Mouse (Mus musculus) ovary, postnatal 14 days (tissue): ENCODE measurements around the gene Igfbp6.
"Not testable (repeated sequence)": the region's sequence is repeated elsewhere in the genome, so short reads cannot be mapped to it uniquely, and the experiment has no call there.

Experiments used
- DNase-seq: peaks from one replicate; pipeline ENCODE4 v3.0.0; 2022; ENCODE audit warnings: low spot score

Gene Igfbp6

GRCm38 (mm10) chr15:102141120-102141519, 3.0 kb upstream of the Igfbp6 start:
- no peak for DNase-seq

- DNase-seq: no peak
Measured at GRCm38 (mm10) chr15:102142914-102143912, 949 bp upstream of the Igfbp6 start.

DNA sequence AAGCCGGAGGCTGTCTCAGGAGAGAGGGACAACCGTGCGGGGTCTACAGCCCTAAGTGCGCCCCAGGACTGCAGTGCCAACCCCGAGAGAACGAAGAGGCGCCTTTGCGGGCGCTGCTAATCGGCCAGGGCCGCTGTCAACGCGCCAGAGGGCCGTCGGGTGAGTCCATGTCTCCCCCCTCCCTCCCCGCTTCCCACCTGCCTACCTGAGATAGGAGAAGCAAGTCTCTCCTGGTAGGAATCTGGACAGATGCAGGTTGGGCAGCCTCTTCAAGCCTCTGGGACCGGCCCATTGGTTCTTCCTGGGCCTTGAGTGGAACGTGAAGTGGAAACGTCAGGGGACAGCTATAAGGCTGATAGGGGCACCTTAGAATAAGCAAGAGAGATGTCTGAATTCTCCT, 564 bp downstream of the Igfbp6 start:
- DNase-seq: no peak

- no peak for DNase-seq
Measured at GRCm38 (mm10) chr15:102145330-102145729, 1.2 kb downstream of the Igfbp6 start.

DNA sequence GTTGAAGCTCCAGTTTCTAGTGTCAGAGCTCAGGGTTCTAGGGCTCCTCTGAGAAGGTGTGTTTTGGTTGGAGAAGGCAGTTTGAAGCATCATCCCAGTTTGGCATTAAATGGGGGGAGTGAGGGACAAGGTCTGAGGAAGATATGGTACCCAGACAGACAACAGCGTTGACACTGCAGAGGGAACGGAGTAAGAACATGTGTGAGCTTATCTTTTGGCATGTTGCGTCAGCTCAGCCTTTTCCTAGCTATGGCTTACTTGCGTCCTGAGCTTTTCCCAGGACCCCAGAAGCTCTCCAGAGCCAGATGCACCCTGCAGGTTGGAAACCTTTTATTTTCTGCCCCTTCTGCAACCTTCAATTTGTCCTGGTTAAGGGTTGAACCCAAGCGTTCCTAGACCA, 1.9 kb downstream of the Igfbp6 start:
- DNase-seq: no peak

DNA sequence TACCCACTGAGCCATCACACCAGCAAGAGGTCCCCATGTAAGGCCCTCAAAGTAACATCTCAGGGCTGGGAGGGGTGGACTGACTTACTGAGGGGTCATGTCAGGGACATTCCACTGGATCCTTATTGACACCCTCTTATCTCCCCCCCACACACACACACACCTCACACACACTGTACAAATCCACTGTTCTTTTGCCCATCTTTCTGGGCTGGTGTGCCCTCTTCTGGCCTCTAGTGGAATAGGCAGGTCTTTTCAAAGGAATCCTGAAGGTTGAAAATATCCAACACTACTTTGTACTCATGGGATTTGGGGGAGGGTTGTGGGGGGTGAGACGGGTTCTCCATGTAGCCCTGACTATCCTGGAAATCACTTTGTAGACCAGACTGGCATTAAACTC, 2.7 kb downstream of the Igfbp6 start:
- DNase-seq: peak; percentile 36

DNA sequence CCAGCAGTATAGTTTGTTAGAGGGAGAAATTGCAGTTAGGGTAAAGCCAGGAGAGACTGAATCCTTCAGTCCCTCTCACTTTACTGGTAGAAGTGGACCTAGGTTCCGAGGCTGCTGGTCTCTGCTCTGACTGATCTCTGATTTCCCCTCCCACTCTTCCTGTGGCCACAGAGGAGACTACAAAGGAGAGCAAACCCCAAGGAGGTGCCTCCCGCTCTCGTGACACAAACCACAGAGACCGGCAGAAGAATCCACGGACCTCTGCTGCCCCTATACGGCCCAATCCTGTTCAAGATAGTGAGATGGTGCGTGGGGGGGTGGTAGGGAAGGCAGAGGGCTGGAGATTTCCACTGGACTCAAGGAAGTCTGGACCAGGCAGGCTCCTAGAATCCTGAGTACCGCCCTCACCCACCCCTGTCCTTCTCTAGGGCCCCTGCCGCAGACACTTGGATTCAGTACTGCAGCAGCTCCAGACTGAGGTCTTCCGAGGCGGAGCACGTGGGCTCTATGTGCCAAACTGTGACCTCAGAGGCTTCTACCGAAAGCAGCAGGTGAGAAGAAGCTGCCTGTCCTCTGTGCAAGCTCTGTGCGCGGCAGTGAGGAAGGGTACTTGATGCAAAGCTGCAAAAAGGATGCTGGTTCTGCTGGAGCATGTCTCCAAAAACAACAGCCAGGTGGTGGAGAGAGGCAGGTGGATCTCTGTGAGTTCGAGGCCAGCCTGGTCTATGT, 3.7 kb downstream of the Igfbp6 start:
- no peak for DNase-seq

GRCm38 (mm10) chr15:102149561-102149960, 5.4 kb downstream of the Igfbp6 start:
- DNase-seq: no peak

DNA sequence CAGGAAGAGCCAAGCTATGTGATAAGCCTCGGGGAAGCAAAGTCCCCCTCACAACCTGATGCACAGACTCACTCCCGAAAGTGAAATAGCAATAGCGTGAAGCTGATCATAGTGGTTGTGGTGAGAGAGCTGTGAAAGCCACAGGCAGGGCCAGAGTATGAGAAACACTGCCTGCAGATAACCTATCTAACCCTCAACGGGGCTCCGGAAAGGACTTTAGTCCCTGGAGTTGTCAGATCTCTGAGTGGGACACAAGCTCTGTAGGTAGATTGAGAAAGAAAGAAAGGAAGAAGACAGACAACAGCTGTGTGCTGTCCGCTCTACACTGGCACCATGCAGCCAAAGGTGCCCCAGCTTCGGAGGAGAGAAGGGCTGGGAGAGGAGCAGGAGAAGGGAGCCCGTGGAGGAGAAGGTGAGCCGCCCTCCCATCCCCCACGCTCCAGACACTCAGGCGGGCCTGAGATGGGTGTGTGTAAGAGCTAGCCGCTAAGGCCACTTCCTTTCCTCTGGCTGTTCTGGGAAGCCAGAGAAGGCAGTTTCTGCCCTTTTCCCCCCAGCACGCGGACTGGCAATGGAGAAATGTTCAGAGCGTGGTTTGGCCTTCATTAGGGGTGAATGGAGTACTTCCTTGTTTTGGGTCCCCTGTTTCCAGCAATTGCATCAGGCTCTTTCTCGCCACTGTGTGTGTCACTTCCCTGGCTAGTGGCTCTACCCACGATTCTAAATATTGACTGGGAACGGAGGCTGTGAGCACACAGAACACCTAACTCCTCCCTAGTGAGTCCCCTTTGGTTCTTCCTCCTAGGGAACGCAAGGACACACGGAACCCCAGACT, 6.4 kb downstream of the Igfbp6 start, which contains the start of gene Soat2:
Soat2 (plus strand) TSS at position 226 of the 835 bp plus-strand sequence.
- no peak for DNase-seq

DNA sequence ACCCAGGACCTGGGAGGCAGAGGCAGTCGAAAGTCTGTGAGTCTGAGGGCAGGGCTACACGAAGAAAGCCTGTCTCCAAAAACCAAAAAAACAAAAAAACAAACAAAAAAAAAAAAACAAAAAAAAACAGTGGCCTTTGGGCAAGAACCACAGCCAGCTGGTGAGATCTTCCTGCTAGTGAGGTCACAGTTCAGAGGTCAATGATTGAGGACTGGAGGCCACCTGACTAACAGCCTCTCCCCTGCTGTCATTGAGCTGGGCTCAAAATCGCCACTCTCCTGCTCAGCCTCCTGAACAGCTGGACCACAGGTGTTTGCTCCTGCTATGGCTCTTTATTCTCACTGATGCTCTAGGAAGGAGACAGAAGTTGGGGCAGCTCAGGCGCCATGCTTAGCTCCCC, 8.5 kb downstream of the Igfbp6 start:
- no peak for DNase-seq

DNA sequence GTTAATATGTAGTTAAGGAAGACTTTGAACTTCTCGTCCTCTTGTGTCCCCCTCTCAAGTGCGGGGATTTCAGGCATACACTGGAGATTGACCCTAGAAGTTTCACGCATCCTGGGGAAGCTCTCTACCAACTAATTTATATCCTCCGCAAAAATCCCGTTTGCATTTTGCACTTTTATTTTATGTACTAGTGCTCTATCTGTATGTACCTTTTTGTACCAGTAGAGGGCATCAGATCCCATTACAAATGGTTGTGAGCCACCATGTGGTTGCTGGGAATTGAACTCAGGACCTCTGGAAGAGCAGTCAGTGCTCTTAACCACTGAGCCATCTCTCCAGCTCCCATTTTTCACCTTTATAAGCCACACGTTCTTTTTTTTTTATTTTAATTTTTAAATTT, 10.8 kb downstream of the Igfbp6 start:
- not testable (repeated sequence) for DNase-seq

- no peak for DNase-seq
Measured at GRCm38 (mm10) chr15:102156836-102157235, 12.7 kb downstream of the Igfbp6 start.

DNA sequence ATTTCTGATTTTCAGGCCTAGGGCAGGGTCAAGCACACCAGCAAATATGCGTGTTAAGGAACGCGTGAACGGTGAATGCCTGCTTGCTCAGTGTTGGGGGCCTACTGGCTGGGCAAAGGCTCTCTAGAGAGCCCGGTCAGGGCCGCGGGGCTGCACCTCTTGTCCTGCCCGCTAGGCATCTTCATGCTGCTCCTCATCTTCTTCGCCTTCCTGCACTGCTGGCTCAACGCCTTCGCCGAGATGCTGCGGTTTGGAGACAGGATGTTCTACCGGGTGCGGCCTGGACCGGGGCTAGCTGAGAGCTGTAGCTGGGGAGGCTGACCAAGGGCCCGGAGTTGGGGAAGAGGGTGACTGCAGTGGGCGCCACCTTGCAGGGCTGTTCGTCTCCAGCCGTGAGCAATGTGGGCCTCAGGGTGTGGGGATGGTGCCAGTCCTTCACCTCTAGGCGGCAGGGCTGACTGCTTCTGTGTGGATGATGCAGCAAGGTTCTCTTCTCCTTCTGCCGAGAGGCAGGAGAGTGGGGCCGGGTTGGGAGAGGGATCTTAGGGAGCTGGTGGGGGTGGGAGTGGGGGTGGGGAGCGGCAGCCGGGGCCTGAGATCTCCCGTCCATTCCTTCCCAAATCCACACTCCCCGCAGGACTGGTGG, 16.4 kb downstream of the Igfbp6 start:
- no peak for DNase-seq

DNA sequence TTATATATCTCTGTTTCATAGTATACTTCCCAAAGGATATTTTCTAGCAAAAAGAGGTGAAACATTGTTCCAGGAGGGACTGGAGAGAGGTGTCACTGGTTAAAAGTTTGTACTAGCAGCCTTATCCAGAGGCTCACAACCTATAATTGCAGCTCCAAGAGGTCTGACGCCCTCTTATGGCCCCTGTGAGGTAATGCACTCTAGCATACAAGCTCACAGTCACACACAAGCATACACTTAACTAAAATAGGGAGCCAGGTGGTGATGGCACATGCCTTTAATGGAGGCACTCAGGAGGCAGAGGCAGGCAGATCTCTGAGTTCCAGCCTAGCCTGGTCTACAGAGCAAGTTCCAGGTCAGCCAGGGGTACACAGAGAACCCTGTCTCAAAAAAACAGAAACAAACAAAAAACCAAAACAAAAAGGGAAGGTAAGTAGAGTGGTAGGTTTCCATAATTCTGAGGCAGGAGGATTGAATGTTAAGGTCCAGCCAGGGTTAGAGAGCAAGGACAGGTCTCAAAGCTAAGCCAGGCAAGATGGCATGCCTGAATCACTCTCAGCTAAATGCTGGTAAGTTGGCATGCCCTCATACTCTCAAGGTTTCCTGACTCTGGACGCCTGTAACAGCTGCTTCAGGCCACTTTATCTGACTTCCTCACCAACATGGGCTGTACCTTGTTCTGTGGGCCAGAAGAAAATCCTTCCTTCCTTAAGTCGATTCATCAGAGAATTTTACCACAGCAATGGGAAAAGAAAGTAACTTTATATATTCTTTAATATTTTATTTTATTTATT, 19.9 kb downstream of the Igfbp6 start:
- DNase-seq: no peak

DNA sequence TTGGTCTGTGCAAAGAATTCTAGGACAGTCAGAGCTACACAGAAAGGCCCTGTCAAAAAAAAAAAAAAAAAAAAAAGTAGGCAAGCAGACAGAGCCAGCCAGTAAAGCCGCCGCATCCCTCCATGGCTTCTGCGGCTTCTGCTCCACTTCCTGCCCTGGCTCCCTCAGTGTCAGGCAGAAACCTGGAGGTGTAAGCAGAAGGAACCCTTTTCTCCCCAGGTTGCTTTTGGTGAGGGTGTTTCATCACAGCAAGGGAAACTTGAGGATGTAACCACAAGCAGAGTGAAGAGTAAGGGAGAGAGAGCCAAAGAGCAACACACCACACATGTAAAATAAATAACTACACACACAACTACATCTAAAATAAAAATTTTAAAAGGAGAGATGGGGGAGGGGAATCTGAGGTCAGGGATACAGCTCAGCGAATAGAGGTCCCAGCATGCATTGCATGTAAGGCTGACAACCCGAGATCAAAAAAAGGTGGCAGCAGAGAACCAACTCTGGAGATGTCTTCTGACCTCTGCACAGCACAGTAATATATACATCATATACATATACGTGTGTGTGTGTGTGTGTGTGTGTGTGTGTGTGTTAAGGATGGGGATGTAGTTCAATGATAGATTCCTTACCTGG, 21.4 kb downstream of the Igfbp6 start:
- DNase-seq: no peak

GRCm38 (mm10) chr15:102167620-102168021, 23.5 kb downstream of the Igfbp6 start:
- no peak for DNase-seq

DNA sequence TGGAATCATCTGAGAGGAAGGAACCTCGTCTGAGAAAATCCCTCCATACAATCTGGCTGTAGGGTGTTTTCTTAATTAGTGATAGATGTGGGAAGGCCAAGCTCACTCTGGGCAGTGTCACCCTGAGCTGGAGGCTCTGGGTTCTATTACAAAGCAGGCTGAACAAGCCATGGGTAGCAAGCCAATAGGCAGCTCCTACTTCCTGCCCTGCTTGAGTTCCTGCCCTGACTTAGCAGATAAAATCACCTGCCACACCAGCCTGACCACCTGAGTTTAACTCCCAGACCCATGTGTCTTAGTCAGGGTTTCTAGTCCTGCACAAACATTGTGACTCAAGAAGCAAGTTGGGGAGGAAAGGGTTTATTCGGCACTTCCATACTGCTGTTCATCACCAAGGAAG, 24.9 kb downstream of the Igfbp6 start:
- DNase-seq: no peak

DNA sequence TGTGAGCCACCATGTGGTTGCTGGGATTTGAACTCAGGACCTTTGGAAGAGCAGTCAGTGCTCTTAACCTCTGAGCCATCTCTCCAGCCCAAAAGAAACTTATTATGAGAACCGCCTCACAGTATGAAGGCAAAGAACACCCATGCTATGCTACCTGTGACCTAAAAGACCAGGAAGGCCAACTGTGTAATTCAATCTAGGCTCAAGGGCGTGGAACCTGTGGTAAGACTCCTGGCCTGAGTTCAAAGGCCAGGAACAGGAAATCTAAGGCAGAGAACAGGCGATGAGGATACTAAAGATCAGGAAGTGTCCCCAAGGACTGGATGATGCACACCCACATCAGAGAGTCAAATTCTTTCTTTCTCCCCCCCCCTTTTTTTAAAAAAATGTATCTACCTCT, 29.4 kb downstream of the Igfbp6 start:
- no peak for DNase-seq

DNA sequence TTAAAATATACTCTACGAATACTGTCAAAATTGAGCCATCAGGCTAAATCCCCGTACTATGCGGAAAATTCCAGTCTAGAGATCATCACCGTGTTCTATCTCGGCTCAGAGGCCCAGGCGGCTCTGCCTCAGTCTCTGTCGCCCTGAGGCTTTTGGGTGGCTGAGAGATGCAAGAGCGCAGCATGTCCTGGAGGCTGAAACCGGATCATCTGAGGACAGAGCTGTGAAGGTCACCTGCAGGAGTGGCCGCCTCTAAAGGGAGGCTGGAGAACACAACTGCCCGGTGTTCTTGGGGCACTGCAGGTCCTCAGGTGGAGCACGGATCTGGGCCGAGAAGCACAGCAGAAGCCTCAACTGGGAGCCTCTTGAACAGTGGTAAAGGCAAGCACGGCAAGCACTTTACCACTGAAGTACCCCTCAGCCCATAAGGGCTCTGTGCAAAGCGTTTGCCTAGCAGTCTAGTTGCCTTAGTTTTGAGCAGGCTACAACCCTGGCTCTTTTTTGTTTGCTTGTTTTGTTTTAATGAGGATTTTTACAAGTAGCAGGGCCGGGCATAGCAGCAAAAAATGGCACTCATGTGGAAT, 31.7 kb downstream of the Igfbp6 start:
- no peak for DNase-seq
